Mouse (Mus musculus): ENCODE results near the gene Hecw2. TPM values are rescaled to one million over a fixed set of nuclear protein-coding genes. Genes with fewer than 3 reads are reported as not detected.

Gene Hecw2
- polyA plus RNA-seq, 1 experiment from 2014 or later: 0.85 TPM

DNA sequence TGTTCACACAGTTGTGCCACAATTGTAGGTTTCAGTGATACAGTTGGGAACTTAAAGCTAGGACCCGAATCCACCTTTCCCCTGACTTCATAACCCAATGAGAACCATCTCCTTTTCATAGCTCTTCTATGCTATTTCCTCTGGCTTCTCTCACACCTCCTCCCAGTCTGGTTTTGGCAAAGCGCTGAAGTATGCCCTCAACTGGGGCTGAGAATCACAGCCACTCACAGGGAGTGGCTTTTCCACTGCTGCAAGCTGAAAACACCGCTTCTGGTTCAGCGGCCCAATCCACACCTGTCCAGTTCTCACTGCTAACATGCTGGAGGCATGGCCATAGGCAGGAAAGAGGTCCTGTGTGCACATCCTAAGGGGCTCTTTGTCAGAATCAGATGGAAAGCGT, 300.7 kb downstream of the Hecw2 start:
- no peak for DNase-seq (ENCODE audit: low spot score)

- DNase-seq (ENCODE audit: low spot score): peak; percentile 39
Observed at GRCm38 (mm10) chr1:53890380-53890779, 304.6 kb downstream of the Hecw2 start.

DNA sequence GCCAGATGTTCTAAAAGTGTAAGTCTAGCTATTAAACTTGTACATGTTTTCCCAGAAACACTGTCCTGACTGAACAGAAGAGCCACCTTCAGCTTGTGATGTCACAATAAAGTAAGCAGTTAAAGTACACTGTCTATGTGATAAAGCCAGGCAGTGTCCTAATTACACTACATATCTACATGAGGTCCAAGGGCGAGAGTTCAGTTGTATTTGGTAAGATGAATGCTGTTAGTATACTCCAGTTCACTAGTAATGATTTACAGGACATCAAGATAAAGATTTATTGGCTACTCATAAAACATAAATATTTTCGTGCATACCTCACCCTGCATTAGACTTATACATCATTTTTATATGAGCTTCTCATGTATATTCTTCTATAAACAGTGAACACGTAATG, 305.2 kb downstream of the Hecw2 start:
- DNase-seq (ENCODE audit: low spot score): no peak

- DNase-seq (ENCODE audit: low spot score): no peak
Observed at GRCm38 (mm10) chr1:53882480-53882879, 312.5 kb downstream of the Hecw2 start.

DNA sequence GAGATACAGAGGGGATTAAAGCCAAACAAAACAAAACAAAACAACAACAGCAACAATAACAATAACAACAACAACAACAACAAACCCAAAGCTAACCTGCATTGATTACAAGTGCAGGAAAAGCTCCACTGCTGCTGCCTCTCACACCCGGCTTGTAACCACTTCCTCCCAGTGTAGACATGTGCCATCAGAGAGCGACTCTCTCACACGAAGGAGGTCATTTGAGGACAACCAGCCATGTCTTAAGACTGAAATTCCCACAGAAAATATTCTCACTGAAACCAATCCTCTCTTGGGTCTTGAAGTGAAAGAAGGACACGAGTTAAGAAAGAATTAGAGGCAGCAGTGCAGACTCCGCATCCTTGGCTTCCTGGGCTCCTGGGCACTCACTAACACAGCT, 319.0 kb downstream of the Hecw2 start:
- DNase-seq (ENCODE audit: low spot score): peak; percentile 44

- no peak for DNase-seq (ENCODE audit: low spot score)
Observed at GRCm38 (mm10) chr1:53867316-53867715, 327.7 kb downstream of the Hecw2 start.

DNA sequence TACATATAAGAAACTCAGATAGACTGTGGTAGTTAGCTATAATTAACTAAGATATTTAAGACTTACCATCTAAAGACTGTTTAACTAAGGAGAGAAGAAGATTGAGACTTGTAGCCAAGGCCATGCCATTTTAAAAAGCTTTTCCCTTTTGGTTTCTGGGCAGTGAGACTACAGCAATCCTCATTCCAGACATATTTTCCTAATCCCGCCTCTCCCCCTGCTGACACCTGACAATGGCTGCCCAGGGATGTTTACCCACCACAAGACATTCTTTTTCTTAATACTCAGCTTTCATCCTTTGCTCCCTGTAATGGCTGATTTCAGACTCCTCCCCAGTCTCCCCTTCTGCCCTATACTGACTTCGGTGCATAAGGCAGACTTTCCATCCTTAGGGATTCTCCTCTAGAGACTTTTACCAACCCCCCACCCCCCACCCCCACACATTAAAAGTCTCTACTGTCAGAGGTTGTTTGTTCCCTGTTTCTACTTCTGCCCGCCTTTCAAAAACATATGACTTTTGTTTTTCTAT, 328.5 kb downstream of the Hecw2 start:
- no peak for DNase-seq (ENCODE audit: low spot score)

GRCm38 (mm10) chr1:53864046-53864445, 330.9 kb downstream of the Hecw2 start:
- DNase-seq (ENCODE audit: low spot score): no peak

- no peak for DNase-seq (ENCODE audit: low spot score)
Observed at GRCm38 (mm10) chr1:53860611-53861010, 334.4 kb downstream of the Hecw2 start.

DNA sequence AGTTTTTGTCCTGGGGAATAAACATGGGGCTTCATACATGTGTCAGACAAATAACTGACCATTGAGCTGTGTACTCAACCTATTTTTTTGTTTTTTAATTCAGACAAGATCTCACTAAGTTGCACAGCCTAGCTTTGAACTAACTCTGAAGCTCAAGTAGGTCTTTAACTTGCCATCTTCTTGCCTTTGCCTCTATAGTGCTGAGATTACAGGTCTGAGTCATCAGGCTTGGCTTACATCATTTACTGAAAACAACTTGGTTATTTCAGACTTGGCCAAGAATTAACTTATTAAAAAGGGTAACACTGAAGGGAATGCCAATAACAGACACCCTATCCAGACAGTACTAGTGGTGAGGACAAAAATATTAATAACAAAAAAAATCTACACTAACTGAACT, 335.8 kb downstream of the Hecw2 start:
- no peak for DNase-seq (ENCODE audit: low spot score)

- peak; percentile 23 for DNase-seq (ENCODE audit: low spot score)
Observed at GRCm38 (mm10) chr1:53856501-53857103, 338.4 kb downstream of the Hecw2 start.

DNA sequence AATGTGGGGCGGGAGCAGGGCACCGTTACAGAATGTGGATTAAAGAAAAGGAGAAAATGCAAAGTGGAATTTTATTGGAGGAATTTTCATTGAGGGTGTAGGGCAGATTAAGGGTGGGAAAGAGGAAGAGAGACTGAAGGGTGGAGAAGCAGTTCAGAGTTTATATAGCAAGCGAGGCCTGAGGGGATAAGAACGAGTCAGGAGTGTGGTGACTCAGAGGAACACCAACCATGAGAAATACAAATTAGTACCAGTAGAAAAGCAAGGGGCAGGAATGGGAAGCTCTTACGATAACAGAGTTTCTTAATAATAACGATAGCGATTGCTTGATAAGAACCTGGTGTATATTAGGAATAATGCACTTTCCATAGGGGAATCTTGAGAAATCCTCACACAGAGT, 339.2 kb downstream of the Hecw2 start:
- no peak for DNase-seq (ENCODE audit: low spot score)

DNA sequence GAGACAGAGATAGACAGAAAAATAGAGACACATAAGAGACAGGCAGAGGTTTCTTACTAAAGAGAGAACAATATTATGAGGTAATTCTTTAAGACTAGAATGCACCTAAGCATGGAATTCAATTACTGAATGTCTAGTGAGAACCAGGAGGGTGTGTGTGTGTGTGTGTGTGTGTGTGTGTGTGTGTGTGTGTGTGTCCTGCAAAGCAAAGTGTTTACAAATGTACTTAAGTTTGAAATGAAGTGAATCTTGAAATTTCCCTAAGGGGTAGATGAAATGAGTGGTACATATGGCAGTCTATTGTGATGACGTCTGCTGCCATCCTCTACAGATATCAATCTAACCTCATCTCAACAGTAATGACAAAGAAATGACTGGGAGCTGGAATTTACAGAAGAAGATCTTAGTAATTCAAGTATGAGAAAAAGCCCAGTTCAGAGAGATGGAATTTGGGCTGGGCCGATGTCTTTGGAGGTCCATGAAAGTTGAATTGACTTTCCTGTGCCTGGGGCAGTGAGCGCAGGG, 342.8 kb downstream of the Hecw2 start:
- no peak for DNase-seq (ENCODE audit: low spot score)

- peak; percentile 88 for DNase-seq (ENCODE audit: low spot score)
Observed at GRCm38 (mm10) chr1:53851334-53851733, 343.6 kb downstream of the Hecw2 start.

DNA sequence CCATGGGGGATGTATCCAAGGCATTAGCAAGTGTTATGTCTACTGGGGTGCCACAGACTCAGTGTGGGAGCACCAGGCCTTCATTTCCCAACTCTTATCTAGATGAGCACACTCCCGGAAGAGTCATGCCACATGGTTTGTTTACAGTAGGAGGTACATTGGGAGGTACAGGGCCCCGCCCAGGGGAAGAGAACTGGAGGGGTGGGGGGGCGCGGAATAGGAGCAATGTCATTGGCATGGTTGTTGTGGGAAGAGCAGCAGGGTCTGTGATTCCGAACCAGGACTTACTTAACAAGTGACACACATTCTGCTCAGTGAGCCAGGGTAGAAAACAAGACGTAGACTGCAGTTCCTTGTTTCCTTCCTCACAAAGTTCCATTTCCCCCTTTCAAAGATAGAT, 344.1 kb downstream of the Hecw2 start:
- DNase-seq (ENCODE audit: low spot score): peak; percentile 53

DNA sequence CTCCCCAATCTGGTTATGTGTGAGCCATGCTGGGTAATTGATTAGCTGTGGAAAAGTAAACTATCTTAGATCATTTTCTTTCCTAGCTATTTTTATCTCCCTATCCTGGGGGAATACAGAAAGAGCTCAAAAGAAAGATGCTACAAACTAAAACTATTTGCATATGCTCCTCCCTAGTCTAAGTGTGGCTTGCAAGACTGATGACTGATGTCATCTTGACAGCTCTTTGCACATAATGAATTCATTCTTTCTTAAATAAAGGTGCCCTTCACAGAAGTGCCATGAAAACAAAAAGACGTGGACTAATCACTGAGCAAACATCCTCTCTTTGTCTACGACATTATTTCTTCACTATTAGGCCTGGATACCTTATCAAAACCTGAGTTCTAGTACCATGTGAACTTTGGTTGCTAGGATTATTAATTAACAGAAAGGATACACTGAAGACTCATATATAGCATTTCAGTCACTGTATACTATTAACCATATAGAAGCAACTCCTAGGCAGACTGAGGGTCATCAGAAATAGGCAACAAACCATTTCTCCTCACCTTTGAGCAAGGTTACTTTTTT, 348.2 kb downstream of the Hecw2 start:
- DNase-seq (ENCODE audit: low spot score): no peak

DNA sequence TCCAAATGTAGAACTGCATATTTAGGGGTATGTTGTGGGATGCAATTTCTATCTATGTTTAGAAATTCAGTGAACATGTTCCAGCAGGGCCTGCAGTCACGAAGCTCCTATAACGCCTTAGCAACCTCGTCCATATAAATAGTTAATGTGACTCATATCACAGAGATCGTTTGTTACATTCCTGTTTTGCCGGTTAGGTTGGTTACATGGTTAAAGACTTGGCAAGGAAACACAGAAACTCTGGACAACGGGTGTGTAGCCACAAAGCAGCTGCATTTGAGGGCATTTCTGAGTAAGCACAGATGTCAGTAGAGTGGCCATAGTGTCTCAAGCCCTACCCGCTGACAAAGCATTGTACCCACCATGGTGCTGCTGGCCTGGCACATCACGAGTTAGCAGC, 349.1 kb downstream of the Hecw2 start:
- no peak for DNase-seq (ENCODE audit: low spot score)

GRCm38 (mm10) chr1:53844914-53845612, 349.9 kb downstream of the Hecw2 start:
- DNase-seq (ENCODE audit: low spot score): peak; percentile 26

DNA sequence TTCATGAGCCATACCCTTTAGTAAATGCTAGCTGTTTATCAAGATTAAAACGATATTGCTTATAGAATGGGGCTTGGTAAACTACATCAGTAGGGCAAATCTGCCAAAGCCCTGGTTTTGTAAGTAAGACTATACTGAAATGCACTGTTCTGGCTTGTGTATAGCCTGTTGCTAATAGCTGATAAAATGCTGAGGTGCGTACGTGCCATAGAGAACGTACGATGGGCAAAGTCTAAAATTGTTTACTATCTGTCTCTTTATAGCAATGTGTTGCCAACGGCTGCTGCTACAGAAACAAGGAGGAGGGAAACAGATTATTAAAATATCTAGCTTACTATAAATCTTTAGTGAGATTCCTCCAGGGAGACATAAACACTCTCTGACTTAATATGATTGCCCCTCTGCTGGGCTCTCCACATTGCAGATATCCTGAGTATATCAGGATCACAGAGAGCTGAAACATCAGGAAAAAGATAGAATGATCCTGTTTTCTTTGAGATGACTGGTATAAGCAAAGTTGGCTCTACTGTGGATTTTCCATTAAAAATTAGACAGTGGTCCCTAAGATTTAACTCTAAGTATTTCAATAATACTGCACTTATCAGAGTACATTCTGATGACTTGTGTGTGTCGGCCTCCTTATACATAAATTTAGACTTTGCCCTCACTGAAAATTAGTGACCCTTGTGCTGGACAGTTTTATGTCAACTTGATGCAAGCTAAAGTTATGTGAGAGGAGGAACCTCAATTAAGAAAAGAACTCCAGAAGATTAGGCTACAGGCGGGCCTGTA, 350.6 kb downstream of the Hecw2 start:
- no peak for DNase-seq (ENCODE audit: low spot score)

DNA sequence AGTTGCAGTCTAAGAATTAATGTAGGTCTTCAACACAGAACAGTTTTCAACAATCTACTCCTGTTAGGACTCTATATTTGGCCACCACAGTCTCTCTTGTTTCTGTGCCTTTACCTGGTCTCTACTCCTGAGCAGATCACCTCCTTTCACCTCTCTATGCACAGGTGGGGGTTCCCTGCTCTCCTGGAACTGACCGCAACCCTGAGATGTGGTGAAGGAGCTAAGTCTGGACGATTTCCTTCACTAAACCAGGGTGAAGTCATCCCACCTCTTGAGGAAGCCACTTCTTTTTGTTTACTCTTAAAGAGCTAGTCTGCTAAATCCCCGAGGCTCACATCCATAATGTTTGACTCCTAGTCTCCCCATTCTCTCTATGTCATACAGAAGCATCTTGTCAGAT, 351.9 kb downstream of the Hecw2 start:
- DNase-seq (ENCODE audit: low spot score): no peak

GRCm38 (mm10) chr1:53841080-53841479, 353.9 kb downstream of the Hecw2 start:
- no peak for DNase-seq (ENCODE audit: low spot score)

DNA sequence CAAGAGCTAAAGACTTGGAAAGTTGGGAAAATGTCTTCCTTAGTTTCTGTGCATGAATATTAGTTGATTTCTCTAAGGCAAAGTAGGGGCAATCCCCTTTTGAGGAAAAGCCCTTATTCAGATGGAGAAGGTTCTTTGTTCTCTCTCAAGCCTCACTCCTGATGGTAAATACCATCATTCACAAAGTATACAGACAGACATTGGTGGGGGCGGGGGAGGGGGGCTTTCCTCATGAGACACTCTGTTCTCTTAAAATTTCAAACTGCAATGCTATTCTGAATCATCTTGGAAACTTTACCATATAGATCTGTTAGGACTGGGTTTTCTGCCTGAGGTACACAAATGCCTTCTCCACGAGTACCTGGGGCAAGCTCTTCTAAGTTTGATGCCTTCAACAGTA, 355.6 kb downstream of the Hecw2 start:
- DNase-seq (ENCODE audit: low spot score): no peak

Data from thymus, postnatal 0 days (tissue).